Mouse (Mus musculus) lung, embryonic 15.5 days (tissue): ENCODE data around the gene Pgap3. TPM values are rescaled to one million over a fixed set of nuclear protein-coding genes. Genes with fewer than 3 reads are reported as not detected.
A peak's percentile ranks its signal among the peaks of the same experiment; 100 is the strongest.

Experiments used
- ATAC-seq: fragments of 200-750 bp; cut with Nextera tagmentation; 2 replicates; pipeline ENCODE4 v1.8.0; 2017; ENCODE audit warnings: moderate number of reproducible peaks, borderline replicate concordance; ENCODE audit not compliant: low FRiP score, low TSS enrichment; ENCODE audit errors: extremely low read depth
- H3K27ac ChIP-seq: fragments of 300-500 bp; sonication (generic); 2 replicates; pipeline ENCODE4 v1.5.1; 2015; ENCODE audit warnings: moderate library complexity, mild to moderate bottlenecking, inconsistent platforms
- H3K27me3 ChIP-seq: fragments of 300-500 bp; sonication (generic); 2 replicates; pipeline ENCODE4 v1.6.1; 2015; ENCODE audit warnings: inconsistent platforms
- H3K36me3 ChIP-seq: fragments of 300-500 bp; sonication (generic); 2 replicates; pipeline ENCODE4 v1.6.1; 2015; ENCODE audit warnings: inconsistent platforms
- H3K4me1 ChIP-seq: fragments of 300-500 bp; sonication (generic); 2 replicates; pipeline ENCODE4 v1.6.1; 2015; ENCODE audit warnings: inconsistent platforms
- H3K4me2 ChIP-seq: fragments of 300-500 bp; sonication (generic); 2 replicates; pipeline ENCODE4 v1.6.1; 2015; ENCODE audit warnings: inconsistent platforms, mild to moderate bottlenecking, moderate library complexity
- H3K4me3 ChIP-seq: fragments of 300-500 bp; sonication (generic); 2 replicates; pipeline ENCODE4 v1.5.1; 2015; ENCODE audit warnings: mild to moderate bottlenecking, inconsistent platforms
- H3K9ac ChIP-seq: fragments of 300-500 bp; sonication (generic); 2 replicates; pipeline ENCODE4 v1.6.1; 2015; ENCODE audit warnings: inconsistent platforms
- H3K9me3 ChIP-seq: fragments of 300-500 bp; sonication (generic); 2 replicates; pipeline ENCODE4 v1.6.1; 2016; ENCODE audit warnings: inconsistent platforms
- WGBS: fragments of 180-500 bp; shearing (Covaris S2); methylation state at CpG from one replicate; pipeline ENCODE4 v1.1.7; 2015; 5-methylcytosine and 5-hydroxymethylcytosine counted together
- polyA plus RNA-seq: library from polyadenylated mRNA; unstranded; fragments of >200 nt; fragmentation: Nextera tagmentation; extraction: Ambion mirVana; gene quantifications from 2 replicates; pipeline ENCODE4 v1.2.1, GENCODE M21; 2015

Pgap3 gene
- polyA plus RNA-seq, 1 experiment from 2014 or later, result 14.7 TPM

DNA sequence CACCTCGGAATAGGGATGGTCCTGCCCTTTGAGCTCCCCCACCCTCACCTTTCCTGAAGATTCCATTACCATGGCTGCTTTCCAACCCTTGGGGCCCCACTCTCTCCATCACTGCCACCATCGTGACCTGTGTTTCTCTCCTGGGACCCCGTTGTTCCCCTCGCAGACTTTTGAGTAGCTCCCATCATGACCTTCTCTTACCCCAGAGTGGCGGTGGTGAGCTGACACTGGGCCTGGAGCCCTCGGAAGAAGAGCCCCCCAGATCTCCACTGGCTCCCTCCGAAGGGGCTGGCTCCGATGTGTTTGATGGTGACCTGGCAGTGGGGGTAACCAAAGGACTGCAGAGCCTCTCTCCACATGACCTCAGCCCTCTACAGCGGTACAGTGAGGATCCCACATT is 35.4 kb upstream of the Pgap3 start:
- H3K27ac ChIP-seq, result no peak overlapping the region
- 88% methylated on average over 9 of the region's 9 CpGs for WGBS
- peaks cover 58% of the 10 kb centered on the region for H3K36me3 ChIP-seq
- H3K4me3 ChIP-seq, result no peak overlapping the region
- peaks cover 8% of the 10 kb centered on the region for H3K4me1 ChIP-seq
- H3K27me3 ChIP-seq, result no peaks in the 10 kb centered on the region
- no peak for ATAC-seq
- no peak overlapping the region for H3K4me2 ChIP-seq
- no peak overlapping the region for H3K9ac ChIP-seq
- no peaks in the 10 kb centered on the region for H3K9me3 ChIP-seq

DNA sequence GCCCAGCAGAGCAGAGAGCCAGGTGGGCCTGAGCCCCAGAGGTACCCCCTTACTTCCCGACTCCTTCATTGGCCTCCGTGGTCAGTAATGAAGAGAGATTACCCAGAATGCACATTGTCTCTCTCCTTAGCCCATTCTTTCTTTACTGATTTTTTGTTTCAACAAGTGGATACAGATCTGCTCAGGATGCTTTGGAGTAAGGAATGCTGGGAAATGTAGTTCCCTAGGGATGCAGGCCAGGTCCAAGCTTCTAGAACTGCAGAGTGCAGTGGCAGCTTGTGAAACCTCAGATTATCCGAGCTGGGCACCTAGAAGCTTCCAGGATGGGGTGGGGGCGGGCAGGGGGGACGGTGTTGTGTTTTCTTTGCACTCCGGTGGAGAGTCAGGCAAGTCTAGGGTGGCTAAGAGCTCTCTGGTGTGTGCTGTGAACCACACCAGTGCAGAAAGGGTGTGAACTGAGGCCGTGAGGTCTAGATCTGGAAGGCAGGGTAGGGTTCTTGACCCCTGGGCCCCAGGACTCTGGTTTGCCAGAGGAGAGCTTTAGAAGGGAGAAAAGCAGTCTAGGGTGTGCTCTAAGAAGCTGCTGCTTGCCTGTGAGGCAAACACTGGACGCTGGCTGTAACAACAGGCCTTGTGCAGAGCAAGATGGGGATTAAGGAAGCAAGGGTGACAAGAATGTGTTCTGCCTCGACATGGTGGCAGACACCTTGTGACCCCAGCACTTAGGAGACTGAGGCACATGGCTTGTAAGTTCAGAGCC is 31.6 kb upstream of the Pgap3 start:
- Histone ChIP-seq H3K27ac (no peak overlapping the region), H3K4me1 (no peaks in the 10 kb centered on the region), H3K27me3 (no peaks in the 10 kb centered on the region), H3K36me3 (peaks cover 92% of the 10 kb centered on the region), H3K4me3 (no peak overlapping the region), H3K9ac (no peak overlapping the region), H3K4me2 (no peak overlapping the region), H3K9me3 (no peaks in the 10 kb centered on the region)
- ATAC-seq, result no peak
- 77% methylated on average over 9 of the region's 9 CpGs for WGBS

DNA sequence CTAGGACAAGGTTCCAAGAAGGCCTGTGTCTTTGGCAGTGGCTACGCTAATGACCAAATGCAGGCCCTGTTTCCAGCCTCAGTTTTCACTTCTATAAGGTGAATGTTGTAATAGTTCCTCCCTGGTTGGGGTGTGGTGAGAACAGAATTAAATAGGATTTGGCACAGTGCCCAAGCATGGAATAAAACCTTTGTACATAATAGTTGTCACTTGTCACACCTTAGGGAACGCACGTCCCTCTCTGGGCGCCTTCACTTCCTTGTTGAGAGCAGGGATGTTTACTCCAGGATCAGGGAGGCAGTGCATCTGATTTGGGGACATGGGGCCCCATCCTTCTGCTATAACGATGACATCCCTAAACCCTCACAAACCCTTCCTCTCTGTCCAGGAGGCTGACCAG is 28.1 kb upstream of the Pgap3 start:
- Histone ChIP-seq H3K27me3 (no peaks in the 10 kb centered on the region), H3K9ac (no peak overlapping the region), H3K4me2 (no peak overlapping the region), H3K4me1 (no peaks in the 10 kb centered on the region), H3K9me3 (no peaks in the 10 kb centered on the region), H3K4me3 (no peak overlapping the region), H3K27ac (no peak overlapping the region), H3K36me3 (peaks cover 94% of the 10 kb centered on the region)
- no peak for ATAC-seq
- WGBS, result 73% methylated on average over 5 of the region's 5 CpGs

DNA sequence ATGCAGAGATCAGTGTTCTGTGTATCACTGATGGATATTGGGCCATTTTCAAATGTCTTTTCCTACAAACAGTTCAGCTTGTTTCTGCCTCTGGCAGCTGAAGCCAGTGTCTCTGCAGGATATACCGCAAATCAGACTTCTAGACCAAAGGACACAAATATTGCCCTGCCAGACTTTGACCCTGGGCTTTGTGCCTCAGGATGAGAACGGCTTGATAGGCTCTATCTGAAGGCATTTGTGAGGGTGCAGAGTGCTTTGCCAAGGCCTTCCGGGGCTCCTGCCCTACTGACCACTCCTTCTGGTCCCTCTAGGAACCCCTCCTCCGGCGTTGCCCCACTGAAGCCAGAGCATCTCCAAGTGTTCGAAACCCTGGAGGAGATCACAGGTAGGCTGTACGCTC is 26.3 kb upstream of the Pgap3 start:
- no peak overlapping the region for H3K4me3 ChIP-seq
- WGBS, result 94% methylated on average over 7 of the region's 7 CpGs
- no peak for ATAC-seq

DNA sequence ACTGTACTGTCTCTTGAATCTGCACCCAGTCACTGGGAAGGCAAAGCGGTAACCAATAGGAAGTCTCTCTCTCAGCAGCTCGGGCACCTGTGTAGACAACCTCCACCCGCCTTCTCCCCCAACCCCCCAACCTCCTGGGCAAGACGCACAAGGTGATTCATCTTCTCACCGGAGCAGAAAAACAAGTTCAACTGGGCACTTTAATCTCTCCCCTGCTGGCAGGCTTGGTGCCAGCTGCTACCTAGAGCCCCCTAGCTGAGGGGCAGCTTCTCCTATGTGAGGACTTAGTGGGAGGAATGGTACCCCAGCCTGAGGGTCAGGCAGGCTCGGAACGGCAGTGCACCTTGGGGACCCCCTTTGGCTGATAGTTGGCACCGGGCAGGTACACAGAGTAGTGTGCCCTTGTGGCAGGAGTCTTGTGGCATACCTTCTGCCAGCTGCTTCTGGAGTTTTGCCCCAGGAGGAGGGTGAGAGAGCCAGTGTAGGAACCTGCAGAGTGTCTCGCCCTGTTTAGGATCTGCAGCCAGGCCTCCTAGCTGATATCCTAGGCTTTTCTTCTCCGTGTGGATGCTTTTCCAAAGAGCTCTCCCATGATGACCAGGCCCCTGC is 18.8 kb upstream of the Pgap3 start:
- H3K27ac ChIP-seq, result no peak overlapping the region
- H3K9ac ChIP-seq, result no peak overlapping the region
- H3K4me2 ChIP-seq, result no peak overlapping the region
- WGBS, result 72% methylated on average over 10 of the region's 10 CpGs
- H3K4me1 ChIP-seq, result peaks cover 38% of the 10 kb centered on the region
- no peaks in the 10 kb centered on the region for H3K27me3 ChIP-seq
- no peak overlapping the region for H3K4me3 ChIP-seq
- H3K36me3 ChIP-seq, result peaks cover 36% of the 10 kb centered on the region
- no peaks in the 10 kb centered on the region for H3K9me3 ChIP-seq
- peak; percentile 30; the same call in 1 of the 2 replicates for ATAC-seq

More for the DNA sequence above, 26.3 kb upstream of the Pgap3 start:
- Histone ChIP-seq H3K9me3 (no peaks in the 10 kb centered on the region), H3K27ac (no peak overlapping the region), H3K4me2 (no peak overlapping the region), H3K36me3 (peaks cover 95% of the 10 kb centered on the region), H3K27me3 (no peaks in the 10 kb centered on the region), H3K4me1 (no peaks in the 10 kb centered on the region), H3K9ac (no peak overlapping the region)

DNA sequence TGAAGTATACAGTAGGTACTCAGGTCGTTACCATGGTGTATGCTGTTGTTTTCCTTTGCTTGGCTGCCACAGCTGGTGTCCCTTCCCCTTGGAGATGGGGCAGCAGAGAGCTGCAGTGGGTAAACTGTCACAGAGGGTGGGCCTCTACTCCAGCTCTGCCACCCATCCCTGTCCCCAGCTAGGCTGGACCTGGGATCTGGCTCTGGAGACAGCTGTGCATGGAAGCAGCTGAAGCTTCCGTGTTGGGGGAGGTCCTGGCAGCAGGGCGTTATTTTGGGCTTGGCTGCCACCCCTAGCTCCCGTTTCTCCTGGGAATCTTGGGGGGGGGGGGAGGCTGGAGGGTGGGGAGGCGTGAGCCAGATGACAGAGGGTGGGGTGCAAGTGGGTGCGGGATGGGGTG is 18.0 kb upstream of the Pgap3 start:
- H3K4me1 ChIP-seq, result peaks cover 46% of the 10 kb centered on the region
- no peak overlapping the region for H3K4me3 ChIP-seq
- no peak for ATAC-seq
- no peaks in the 10 kb centered on the region for H3K27me3 ChIP-seq
- H3K9me3 ChIP-seq, result no peaks in the 10 kb centered on the region
- H3K4me2 ChIP-seq, result no peak overlapping the region
- 62% methylated on average over 6 of the region's 6 CpGs for WGBS
- peaks cover 28% of the 10 kb centered on the region for H3K36me3 ChIP-seq
- H3K27ac ChIP-seq, result no peak overlapping the region
- no peak overlapping the region for H3K9ac ChIP-seq

DNA sequence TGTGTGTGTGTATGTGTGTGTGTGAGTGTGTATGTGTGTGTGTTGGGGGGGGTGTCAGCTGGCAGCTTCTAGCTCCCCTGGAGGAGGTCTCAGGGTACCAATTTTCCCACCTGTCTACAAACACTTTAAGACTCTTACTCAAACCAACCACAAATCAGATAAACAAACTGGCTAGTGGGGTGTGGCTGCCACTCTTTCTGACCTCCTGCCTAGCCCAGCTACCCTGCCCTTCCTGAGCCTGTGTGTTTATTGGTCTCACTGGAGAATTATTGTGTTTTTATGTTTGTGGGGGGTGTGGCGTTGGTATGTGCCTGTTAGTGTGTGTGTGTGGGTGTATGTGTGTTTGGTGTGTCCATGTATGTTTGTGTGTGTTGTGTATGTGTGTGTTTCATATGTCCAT is 16.8 kb upstream of the Pgap3 start:
- H3K4me3 ChIP-seq, result no peak overlapping the region
- no peak for ATAC-seq
- H3K27ac ChIP-seq, result no peak overlapping the region
- H3K4me1 ChIP-seq, result peaks cover 46% of the 10 kb centered on the region
- no peaks in the 10 kb centered on the region for H3K27me3 ChIP-seq
- H3K4me2 ChIP-seq, result no peak overlapping the region
- peaks cover 17% of the 10 kb centered on the region; the same call in 1 of the 2 replicates for H3K36me3 ChIP-seq
- H3K9me3 ChIP-seq, result no peaks in the 10 kb centered on the region
- no peak overlapping the region for H3K9ac ChIP-seq
- WGBS, result 79% methylated on average over 1 of the region's 1 CpGs

DNA sequence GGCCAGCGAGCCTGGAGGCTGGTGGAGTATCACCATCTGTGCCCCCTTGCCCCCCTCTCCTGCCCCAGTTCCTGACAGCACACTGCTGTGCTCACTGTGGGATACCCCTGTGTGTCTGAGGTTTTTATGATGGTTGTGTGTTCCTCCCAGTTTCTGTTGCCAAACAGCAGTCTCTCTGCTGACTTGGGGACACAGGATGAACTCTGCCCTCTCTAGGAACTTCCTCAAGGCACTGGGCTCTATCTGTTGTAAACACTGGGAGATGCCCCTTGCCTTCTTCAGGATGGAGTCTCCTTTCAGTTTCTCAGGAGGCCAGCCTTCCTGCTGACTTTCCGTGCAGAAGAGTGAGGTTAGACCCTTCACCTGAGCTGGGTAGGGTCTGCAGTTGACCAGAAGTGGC is 13.9 kb upstream of the Pgap3 start:
- H3K9me3 ChIP-seq, result no peaks in the 10 kb centered on the region
- 0 out of 2 replicates have a peak, but pooled peaks cover 4% of the 10 kb centered on the region for H3K36me3 ChIP-seq
- peaks cover 62% of the 10 kb centered on the region for H3K4me1 ChIP-seq
- WGBS, result 43% methylated on average over 2 of the region's 2 CpGs
- H3K9ac ChIP-seq, result peak overlapping the region; percentile 92
- no peak for ATAC-seq
- no peaks in the 10 kb centered on the region for H3K27me3 ChIP-seq
- peak overlapping the region; percentile 86 for H3K4me3 ChIP-seq
- no peak overlapping the region for H3K27ac ChIP-seq
- H3K4me2 ChIP-seq, result peak overlapping the region; percentile 61

DNA sequence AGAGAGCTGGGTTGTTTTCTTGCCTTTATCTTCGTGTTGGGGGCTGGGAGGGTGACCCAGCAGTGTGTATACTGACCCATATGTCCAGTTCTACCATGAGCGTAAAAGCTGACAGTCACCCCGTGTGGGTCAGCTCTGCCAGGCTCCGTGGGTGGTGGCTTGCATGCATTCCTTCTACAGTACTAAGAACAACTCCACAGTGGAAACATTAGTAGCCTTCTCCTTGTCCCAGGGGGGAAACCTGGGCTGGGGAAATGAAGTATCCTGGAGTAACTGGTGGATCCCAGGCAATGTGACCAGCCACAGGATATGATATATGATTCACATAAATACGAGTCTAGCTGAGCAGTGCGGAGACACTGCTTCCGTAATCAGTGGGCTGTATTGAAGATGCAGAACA is 13.4 kb upstream of the Pgap3 start:
- Histone ChIP-seq H3K4me3 (peak overlapping the region; percentile 86), H3K27me3 (no peaks in the 10 kb centered on the region), H3K27ac (peak overlapping the region; percentile 97; the same call in 1 of the 2 replicates), H3K4me2 (peak overlapping the region; percentile 61), H3K9me3 (no peaks in the 10 kb centered on the region), H3K4me1 (peaks cover 63% of the 10 kb centered on the region), H3K36me3 (0 out of 2 replicates have a peak, but pooled peaks cover 4% of the 10 kb centered on the region), H3K9ac (peak overlapping the region; percentile 92)
- no peak for ATAC-seq
- 11% methylated on average over 7 of the region's 7 CpGs for WGBS

DNA sequence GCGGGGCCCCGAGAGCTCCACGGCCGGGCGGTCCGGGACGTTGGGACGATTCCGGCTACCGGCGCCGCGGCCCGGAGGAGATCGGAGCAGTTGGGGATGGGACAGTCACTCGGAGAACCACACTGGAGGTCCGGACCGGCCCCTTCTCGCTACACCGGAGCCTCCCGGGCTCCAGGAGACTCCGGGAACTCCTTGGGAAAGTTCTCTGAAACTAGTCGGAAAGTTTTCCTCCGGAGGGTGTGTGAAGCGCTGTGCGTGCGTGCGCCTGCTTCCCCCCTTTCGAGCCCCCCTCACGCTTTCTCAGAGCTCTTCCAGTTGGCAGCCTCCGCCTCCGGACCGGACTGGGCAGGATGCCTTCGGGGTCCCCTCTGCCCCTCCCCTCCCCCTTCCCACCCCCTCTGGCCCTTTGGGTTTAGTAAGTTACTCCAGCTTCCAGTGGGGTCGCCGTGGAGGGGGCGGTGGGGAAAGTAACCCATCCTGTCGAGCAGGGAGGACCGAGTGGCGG is 12.6 kb upstream of the Pgap3 start:
- H3K4me3 ChIP-seq, result peak overlapping the region; percentile 86
- peak; percentile 48; the same call in 1 of the 2 replicates for ATAC-seq
- peak overlapping the region; percentile 92 for H3K9ac ChIP-seq
- H3K27me3 ChIP-seq, result no peaks in the 10 kb centered on the region
- under 1% methylated on average over 40 of the region's 40 CpGs for WGBS
- 0 out of 2 replicates have a peak, but pooled peaks cover 4% of the 10 kb centered on the region for H3K36me3 ChIP-seq
- H3K27ac ChIP-seq, result peak overlapping the region; percentile 97
- no peaks in the 10 kb centered on the region for H3K9me3 ChIP-seq
- H3K4me1 ChIP-seq, result peaks cover 56% of the 10 kb centered on the region
- peak overlapping the region; percentile 61 for H3K4me2 ChIP-seq

DNA sequence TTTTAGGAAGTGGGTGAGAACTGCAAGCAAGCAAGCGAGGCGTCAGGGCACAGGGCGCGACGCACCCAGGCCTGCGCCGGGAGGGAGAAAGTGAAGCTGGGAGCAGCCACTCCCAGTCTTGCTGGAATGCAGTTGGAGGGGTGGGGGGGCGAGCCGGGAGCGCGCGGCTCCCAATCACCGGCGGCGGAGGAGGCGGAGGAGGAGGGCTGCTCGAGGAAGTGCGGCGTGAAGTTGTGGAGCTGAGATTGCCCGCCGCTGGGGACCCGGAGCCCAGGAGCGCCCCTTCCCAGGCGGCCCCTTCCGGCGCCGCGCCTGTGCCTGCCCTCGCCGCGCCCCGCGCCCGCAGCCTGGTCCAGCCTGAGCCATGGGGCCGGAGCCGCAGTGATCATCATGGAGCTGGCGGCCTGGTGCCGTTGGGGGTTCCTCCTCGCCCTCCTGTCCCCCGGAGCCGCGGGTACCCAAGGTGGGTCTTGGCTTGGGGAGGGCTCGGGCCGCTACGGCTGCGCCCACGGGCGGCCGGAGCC is 12.0 kb upstream of the Pgap3 start, which contains the start of gene Erbb2:
Erbb2 (plus strand) TSS at position 198 of the 524 bp plus-strand sequence.
- WGBS, result under 1% methylated on average over 49 of the region's 49 CpGs
- H3K4me1 ChIP-seq, result peaks cover 56% of the 10 kb centered on the region
- peak within 1 kb of the TSS; percentile 86 for H3K4me3 ChIP-seq
- 0 out of 2 replicates have a peak, but pooled peaks cover 4% of the 10 kb centered on the region for H3K36me3 ChIP-seq
- H3K4me2 ChIP-seq, result peak within 1 kb of the TSS; percentile 61
- H3K27me3 ChIP-seq, result no peaks in the 10 kb centered on the region
- peak within 1 kb of the TSS; percentile 97 for H3K27ac ChIP-seq
- ATAC-seq, result peak; percentile 87
- peak within 1 kb of the TSS; percentile 92 for H3K9ac ChIP-seq
- H3K9me3 ChIP-seq, result no peaks in the 10 kb centered on the region
